Mouse (Mus musculus): ENCODE results near the gene Ctrl. TPM values are rescaled to one million over a fixed set of nuclear protein-coding genes. Genes with fewer than 3 reads are reported as not detected.

Gene Ctrl
- total and polyA plus RNA-seq, 3 experiments, result 1.5 to 3.0 TPM; not detected in 1

DNA sequence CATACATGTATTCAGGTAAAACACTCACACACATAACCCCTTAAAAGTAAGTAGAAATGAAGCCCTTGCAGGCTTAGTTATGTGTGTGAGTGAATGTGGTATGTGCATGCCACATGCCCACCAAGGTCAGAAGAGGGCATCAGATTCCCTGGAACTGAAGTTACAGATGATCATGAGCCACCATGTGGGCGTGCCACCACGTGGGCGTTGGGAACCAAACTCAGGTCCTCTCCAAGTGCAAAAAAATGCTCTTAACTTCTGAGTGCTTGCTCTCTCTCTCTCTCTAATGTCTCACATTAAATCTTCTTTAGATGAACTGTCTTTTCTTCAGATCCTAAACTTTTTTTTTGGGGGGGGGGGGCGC is 4.6 kb upstream of the Ctrl start, which contains the start of gene Psmb10 (continued):
- TF ChIP-seq TAL1 (IDR thresholded peaks at IDR 0.05; ENCODE audit: low read length), result no peak

DNA sequence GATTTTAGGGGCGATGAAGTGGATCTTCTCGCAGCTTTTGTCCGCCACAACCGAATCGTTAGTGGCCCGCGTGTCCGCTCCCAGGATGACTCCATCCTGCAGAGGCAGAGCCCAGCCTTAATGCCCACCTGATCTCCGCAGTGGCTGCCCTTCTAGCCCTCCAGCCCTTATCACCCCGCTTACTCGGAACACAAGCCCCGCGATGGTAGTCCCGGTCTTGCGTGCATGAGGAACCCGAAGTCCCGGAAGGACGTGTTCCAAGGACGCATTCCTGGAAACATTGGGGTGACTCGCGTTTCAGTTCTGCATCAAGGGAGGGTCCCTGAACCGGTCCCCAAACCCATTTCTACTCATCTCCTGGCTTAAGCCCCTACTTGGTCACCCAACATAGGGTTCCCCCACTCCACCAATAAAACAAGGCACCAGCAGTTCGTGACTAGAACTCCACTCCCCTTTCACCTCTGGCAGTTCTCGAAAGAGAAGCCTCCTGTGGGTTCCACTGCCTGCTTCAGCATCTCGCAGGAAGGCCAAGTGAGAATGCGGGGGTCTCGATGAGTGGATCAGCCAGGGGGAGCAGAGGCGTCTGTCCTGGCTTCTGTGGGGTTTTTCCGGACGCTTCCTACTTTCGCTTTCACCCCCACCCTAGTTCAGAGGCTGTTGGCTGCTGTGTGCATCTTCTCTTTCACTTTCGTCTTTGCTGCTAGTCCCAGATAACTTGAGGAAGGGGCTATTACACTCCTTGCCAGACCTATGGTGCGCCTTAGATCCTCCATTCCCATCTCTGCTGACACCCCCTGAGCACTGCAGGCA is 4.0 kb upstream of the Ctrl start:
- peaks cover 0 to 13% of the 10 kb centered on the region in 2 experiments; a peak in 2 of 4 replicates for H3K36me3 ChIP-seq (ENCODE audit: control insufficient read depth in 1 of 2, insufficient read depth in 2 of 2, low read length in 2 of 2)
- peaks cover 4 to 14% of the 10 kb centered on the region in 2 experiments; a peak in 3 of 4 replicates for H3K4me1 ChIP-seq (ENCODE audit: control insufficient read depth in 1 of 2, insufficient read depth in 2 of 2, low read length in 2 of 2)
- peaks cover 10% of the 10 kb centered on the region for H3K79me2 ChIP-seq (ENCODE audit: control insufficient read depth, insufficient read depth, low read length, poor library complexity)
- TF ChIP-seq ZC3H11A (IDR thresholded peaks at IDR 0.05; ENCODE audit: low read depth, low read length) (no peak), ETS1 (IDR thresholded peaks at IDR 0.05; ENCODE audit: low read depth, low read length) (0 out of 2 replicates have a peak, but pooled peaks have one; percentile 1), SIN3A (IDR thresholded peaks at IDR 0.05; ENCODE audit: low read length) (no peak; the same call in 1 of the 2 replicates), USF2 (IDR thresholded peaks at IDR 0.05; ENCODE audit: borderline replicate concordance in 1 of 2, insufficient read depth in 1 of 2, low read depth in 1 of 2, low read length in 2 of 2) (no peak), ELF1 (IDR thresholded peaks at IDR 0.05; ENCODE audit: low read depth, low read length) (0 out of 2 replicates have a peak, but pooled peaks have one; percentile 21), UBTF (IDR thresholded peaks at IDR 0.05; ENCODE audit: borderline replicate concordance, insufficient read depth, low read depth, low read length) (peak; percentile 70; the same call in 1 of the 2 replicates), HCFC1 (IDR thresholded peaks at IDR 0.05; ENCODE audit: low read depth, low read length) (peak; percentile 28), TBP (IDR thresholded peaks at IDR 0.05; ENCODE audit: low read depth, low read length) (peak; percentile 67), MYB (IDR thresholded peaks at IDR 0.05; ENCODE audit: low read depth, low read length) (no peak), NELFE (IDR thresholded peaks at IDR 0.05; ENCODE audit: low read depth, low read length) (peak; percentile 45), SMC3 (IDR thresholded peaks at IDR 0.05; ENCODE audit: low read depth, low read length) (0 out of 2 replicates have a peak, but pooled peaks have one; percentile 1), POLR2A (IDR thresholded peaks at IDR 0.05; ENCODE audit: control insufficient read depth in 1 of 2, insufficient read depth in 1 of 2, low read depth in 1 of 2, low read length in 2 of 2, poor library complexity in 1 of 2) (peak; percentile 6 to 21; a peak in 1 of 4 replicates)
- peak overlapping the region; percentile 67 to 85 for H3K4me3 ChIP-seq (ENCODE audit: control insufficient read depth in 1 of 2, insufficient read depth in 1 of 2, low read depth in 2 of 2, low read length in 2 of 2)
- no peaks in the 10 kb centered on the region for H3K9me3 ChIP-seq (replicated peaks; ENCODE audit: insufficient read depth, low read length)
- DNase-seq (ENCODE audit: low read depth, low spot score), result peak; percentile 79
- H3K9ac ChIP-seq (ENCODE audit: control insufficient read depth, low read depth, low read length, poor library complexity, severe bottlenecking), result peak overlapping the region; percentile 91
- no peaks in the 10 kb centered on the region for H3K27me3 ChIP-seq (ENCODE audit: control insufficient read depth in 1 of 2, insufficient read depth in 2 of 2, low read length in 2 of 2)
- H3K27ac ChIP-seq (ENCODE audit: control insufficient read depth, low read depth, low read length), result peak overlapping the region; percentile 85

DNA sequence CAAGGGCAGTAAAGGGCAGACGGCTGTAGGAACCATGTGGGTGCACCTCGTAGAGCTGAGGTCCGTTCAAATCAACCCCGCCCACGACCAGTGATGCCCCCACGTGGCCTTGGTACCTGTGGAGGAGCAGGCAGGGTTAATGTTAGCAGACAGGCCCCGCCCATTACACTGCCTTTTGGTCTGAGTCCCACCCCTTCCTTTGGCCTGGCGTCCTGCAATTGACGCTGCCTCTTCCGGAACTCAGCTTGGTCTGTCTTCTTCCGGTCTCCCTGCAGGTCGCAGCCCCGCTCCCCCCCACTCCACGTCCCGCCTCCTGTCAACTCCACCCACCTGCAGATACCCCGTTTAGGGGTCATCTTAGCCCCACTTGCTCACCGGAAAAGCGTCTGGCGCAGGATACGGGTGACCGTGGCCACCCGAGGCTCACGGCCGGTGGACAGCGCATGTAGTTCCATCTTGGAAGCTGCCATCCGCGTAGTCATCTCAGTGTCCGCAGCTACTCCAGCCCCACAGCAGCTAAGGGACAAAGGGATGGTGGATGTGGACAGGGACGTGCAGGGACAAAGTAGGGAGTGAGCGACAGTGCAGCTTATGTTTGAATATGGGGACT is 3.3 kb upstream of the Ctrl start:
- Histone ChIP-seq H3K4me1 (ENCODE audit: control insufficient read depth in 1 of 2, insufficient read depth in 2 of 2, low read length in 2 of 2) (peaks cover 4 to 14% of the 10 kb centered on the region in 2 experiments; a peak in 3 of 4 replicates), H3K27ac (ENCODE audit: control insufficient read depth, low read depth, low read length) (peak overlapping the region; percentile 90)
- no peak for TF ChIP-seq RCOR1 (IDR thresholded peaks at IDR 0.05; ENCODE audit: low read depth, low read length)
- no peak for TF ChIP-seq ZC3H11A (IDR thresholded peaks at IDR 0.05; ENCODE audit: low read depth, low read length)
- TF ChIP-seq NELFE (IDR thresholded peaks at IDR 0.05; ENCODE audit: low read depth, low read length), result peak; percentile 63
- peak; percentile 46; the same call in 1 of the 2 replicates for TF ChIP-seq ETS1 (IDR thresholded peaks at IDR 0.05; ENCODE audit: low read depth, low read length)
- TF ChIP-seq SIN3A (IDR thresholded peaks at IDR 0.05; ENCODE audit: low read length), result peak; percentile 13; the same call in 1 of the 2 replicates
- peak; percentile 59 for TF ChIP-seq TCF12 (IDR thresholded peaks at IDR 0.05; ENCODE audit: low read depth, low read length)
- TF ChIP-seq USF1 (IDR thresholded peaks at IDR 0.05; ENCODE audit: low read depth, low read length), result peak; percentile 77
- TF ChIP-seq MAX (IDR thresholded peaks at IDR 0.05; ENCODE audit: low read length), result peak; percentile 94
- no peak for TF ChIP-seq SMC3 (IDR thresholded peaks at IDR 0.05; ENCODE audit: low read depth, low read length)
- TF ChIP-seq MXI1 (IDR thresholded peaks at IDR 0.05; ENCODE audit: low read depth, low read length), result peak; percentile 85
- TF ChIP-seq BHLHE40 (IDR thresholded peaks at IDR 0.05; ENCODE audit: borderline replicate concordance, low read depth, low read length), result no peak
- peak; percentile 97 for TF ChIP-seq MYC (IDR thresholded peaks at IDR 0.05; ENCODE audit: low read depth, low read length)
- TF ChIP-seq E2F4 (IDR thresholded peaks at IDR 0.05; ENCODE audit: borderline replicate concordance, low read depth, low read length), result no peak
- no peak for TF ChIP-seq ZNF384 (IDR thresholded peaks at IDR 0.05; ENCODE audit: low read depth, low read length)
- peak in 1 of 2 experiments; percentile 8; a peak in 1 of 4 replicates for TF ChIP-seq EP300 (IDR thresholded peaks at IDR 0.05; ENCODE audit: low read depth in 1 of 2, low read length in 2 of 2)
- no peak for TF ChIP-seq MYB (IDR thresholded peaks at IDR 0.05; ENCODE audit: low read depth, low read length)
- peak; percentile 81 for TF ChIP-seq HCFC1 (IDR thresholded peaks at IDR 0.05; ENCODE audit: low read depth, low read length)
- no peak for TF ChIP-seq UBTF (IDR thresholded peaks at IDR 0.05; ENCODE audit: borderline replicate concordance, insufficient read depth, low read depth, low read length)
- TF ChIP-seq KAT2A (conservative IDR thresholded peaks at IDR 0.05; ENCODE audit: low read depth, low read length), result no peak; the same call in 1 of the 2 replicates

More for the DNA sequence above, 3.3 kb upstream of the Ctrl start:
- peaks cover 0 to 13% of the 10 kb centered on the region in 2 experiments; a peak in 2 of 4 replicates for H3K36me3 ChIP-seq (ENCODE audit: control insufficient read depth in 1 of 2, insufficient read depth in 2 of 2, low read length in 2 of 2)
- H3K27me3 ChIP-seq (ENCODE audit: control insufficient read depth in 1 of 2, insufficient read depth in 2 of 2, low read length in 2 of 2), result no peaks in the 10 kb centered on the region
- H3K79me2 ChIP-seq (ENCODE audit: control insufficient read depth, insufficient read depth, low read length, poor library complexity), result peaks cover 10% of the 10 kb centered on the region
- no peaks in the 10 kb centered on the region for H3K9me3 ChIP-seq (replicated peaks; ENCODE audit: insufficient read depth, low read length)
- peak overlapping the region; percentile 67 to 85 for H3K4me3 ChIP-seq (ENCODE audit: control insufficient read depth in 1 of 2, insufficient read depth in 1 of 2, low read depth in 2 of 2, low read length in 2 of 2)
- DNase-seq (ENCODE audit: low read depth, low spot score), result peak; percentile 96
- H3K9ac ChIP-seq (ENCODE audit: control insufficient read depth, low read depth, low read length, poor library complexity, severe bottlenecking), result peak overlapping the region; percentile 91

Measured in MEL (cell line).